Mouse (Mus musculus): ENCODE measurements around the gene Ankrd13a. TPM values are rescaled to one million over a fixed set of nuclear protein-coding genes. Genes with fewer than 3 reads are reported as not detected.
A peak's percentile ranks its signal among the peaks of the same experiment; 100 is the strongest.

Gene Ankrd13a
- polyA plus RNA-seq, 1 experiment from 2014 or later, result 48.3 TPM

- Histone ChIP-seq H3K4me1 (replicated peaks) (peaks cover 43% of the 10 kb centered on the region), H3K9me3 (no peaks in the 10 kb centered on the region), H3K4me2 (replicated peaks) (peak overlapping the region; percentile 91), H3K27me3 (no peaks in the 10 kb centered on the region), H3K4me3 (replicated peaks) (peak overlapping the region; percentile 99), H3K36me3 (no peaks in the 10 kb centered on the region), H3K27ac (no peak overlapping the region), H3K9ac (replicated peaks) (0 out of 2 replicates have a peak overlapping the region, but pooled peaks have one; percentile 23)
- ATAC-seq, result no peak
- 78% methylated on average over 8 of the region's 8 CpGs for WGBS
These were observed 2.7 kb upstream of the Ankrd13a start for GRCm38 (mm10) chr5:114771796-114772195.

DNA sequence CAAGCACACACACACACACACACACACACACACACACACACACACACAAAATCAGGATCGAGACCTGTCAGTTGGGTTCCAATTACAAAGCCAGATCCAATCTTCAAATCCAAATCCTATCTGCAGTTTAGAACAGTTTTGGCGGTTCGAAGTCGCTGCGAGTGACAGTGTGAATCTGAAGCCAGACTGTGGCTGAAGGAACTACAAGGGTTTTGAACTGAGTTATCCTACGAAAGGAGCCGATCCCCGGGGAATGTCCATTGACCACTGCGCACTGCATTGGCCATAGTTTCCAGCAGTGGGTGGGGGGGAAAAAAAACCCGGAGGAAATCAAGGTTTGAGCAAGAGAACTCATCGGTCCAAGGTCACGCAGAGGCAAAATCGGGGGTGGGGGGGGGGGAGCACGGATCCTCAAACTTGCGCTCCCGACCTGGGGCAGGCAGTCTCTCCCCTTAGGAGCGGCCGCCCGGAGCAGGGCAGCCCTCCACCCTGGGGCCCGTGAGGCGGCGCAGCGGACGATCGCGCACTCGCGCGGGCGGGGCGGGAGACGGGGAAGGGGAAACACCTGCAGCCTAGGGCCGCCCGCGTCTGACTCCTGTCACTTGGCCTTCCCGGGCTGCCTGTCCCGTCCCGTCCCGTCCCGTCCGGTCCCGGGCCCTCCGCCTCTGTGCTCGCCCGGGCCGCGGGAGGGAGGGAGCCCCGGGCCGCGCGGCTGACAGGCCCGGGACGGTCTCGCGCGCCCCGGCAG is 1.8 kb upstream of the Ankrd13a start:
- Histone ChIP-seq H3K9ac (replicated peaks) (peak overlapping the region; percentile 97), H3K4me3 (replicated peaks) (peak overlapping the region; percentile 99), H3K4me1 (replicated peaks) (peaks cover 50% of the 10 kb centered on the region), H3K9me3 (no peaks in the 10 kb centered on the region), H3K4me2 (replicated peaks) (peak overlapping the region; percentile 91), H3K36me3 (no peaks in the 10 kb centered on the region), H3K27me3 (no peaks in the 10 kb centered on the region), H3K27ac (peak overlapping the region; percentile 85)
- ATAC-seq, result peak; percentile 59
- 3% methylated on average over 29 of the region's 57 CpGs for WGBS

GRCm38 (mm10) chr5:114773211-114773710 is 1.2 kb upstream of the Ankrd13a start:
- no peaks in the 10 kb centered on the region for H3K27me3 ChIP-seq
- peak overlapping the region; percentile 94 for H3K27ac ChIP-seq
- H3K4me1 ChIP-seq (replicated peaks), result peaks cover 56% of the 10 kb centered on the region
- under 1% methylated on average over 44 of the region's 52 CpGs for WGBS
- peak overlapping the region; percentile 99 for H3K4me3 ChIP-seq (replicated peaks)
- H3K9ac ChIP-seq (replicated peaks), result peak overlapping the region; percentile 98
- peak overlapping the region; percentile 91 for H3K4me2 ChIP-seq (replicated peaks)
- H3K36me3 ChIP-seq, result no peaks in the 10 kb centered on the region
- no peaks in the 10 kb centered on the region for H3K9me3 ChIP-seq
- peak; percentile 77 for ATAC-seq

DNA sequence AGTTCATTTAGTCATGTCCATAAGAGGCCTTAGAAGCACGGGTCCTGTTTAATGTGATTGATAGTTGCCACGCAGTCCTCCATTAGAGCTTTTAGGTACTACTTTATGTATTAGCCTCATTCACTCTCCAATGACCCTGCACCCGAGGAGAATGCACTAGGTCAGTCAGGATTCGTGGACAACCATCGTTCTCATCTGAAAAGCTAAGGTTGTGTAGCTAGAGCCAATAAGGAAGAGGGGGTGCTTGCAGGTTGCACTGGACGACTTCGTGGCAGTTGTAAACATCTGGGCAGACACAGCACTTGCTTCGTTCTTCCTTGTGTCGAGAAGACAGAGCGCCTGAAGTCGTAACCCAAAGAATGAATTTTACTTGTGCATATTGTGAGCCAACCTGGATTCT is 697 bp upstream of the Ankrd13a start:
- Histone ChIP-seq H3K4me3 (replicated peaks) (peak overlapping the region; percentile 99), H3K4me1 (replicated peaks) (peaks cover 61% of the 10 kb centered on the region), H3K4me2 (replicated peaks) (peak overlapping the region; percentile 91), H3K36me3 (no peaks in the 10 kb centered on the region), H3K9me3 (no peaks in the 10 kb centered on the region), H3K9ac (replicated peaks) (peak overlapping the region; percentile 98), H3K27me3 (no peaks in the 10 kb centered on the region), H3K27ac (peak overlapping the region; percentile 94)
- ATAC-seq, result 0 out of 2 replicates have a peak, but pooled peaks have one; percentile 3
- 1% methylated on average over 11 of the region's 11 CpGs for WGBS

DNA sequence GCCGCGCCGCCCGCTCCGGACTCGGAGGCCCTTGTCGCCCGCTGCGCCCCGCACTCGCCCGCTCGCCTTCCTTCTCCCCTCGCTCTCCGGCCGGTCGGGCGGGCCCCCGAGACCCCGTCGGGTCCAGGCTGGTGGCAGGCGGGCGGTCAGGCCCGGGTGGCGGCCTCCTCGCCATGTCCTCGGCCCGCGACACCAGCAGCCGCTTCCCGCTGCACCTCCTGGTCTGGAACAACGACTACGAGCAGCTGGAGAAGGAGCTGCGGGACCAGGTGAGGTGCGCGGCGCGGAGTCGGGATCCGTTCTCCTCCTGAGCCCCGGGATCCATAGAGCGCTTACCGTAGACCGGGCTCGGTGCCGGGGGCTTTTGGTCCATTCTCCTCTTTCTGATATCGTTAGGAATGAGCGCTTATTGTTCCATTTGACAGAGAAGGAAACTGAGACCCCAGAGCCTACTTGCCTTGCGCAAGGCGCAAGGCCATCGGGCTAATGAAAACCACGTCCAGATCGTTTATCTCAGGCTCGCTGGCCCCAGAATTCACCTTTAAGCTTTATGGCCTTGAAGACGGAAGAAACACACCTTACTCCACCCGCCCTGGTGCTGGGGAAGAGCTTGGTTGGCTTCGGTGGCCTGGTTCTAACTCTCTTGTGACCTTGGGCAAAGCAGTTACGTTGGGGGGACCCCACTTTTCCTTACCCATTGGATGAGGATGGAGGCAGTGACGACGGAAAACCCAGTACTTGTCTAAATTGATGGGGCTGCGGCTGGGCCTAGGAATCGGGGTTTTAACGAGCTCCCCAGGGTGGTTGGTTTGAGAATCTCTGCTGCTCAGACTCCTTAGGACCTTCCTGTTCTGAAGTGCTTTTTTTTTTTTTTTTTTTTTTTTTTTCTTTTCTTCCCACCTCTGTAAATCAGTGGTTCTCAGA is 841 bp downstream of the Ankrd13a start, which contains the start of gene Git2:
Gene Git2, minus strand, starts transcription at position 462 of the 924 bp plus-strand sequence.
- WGBS, result 1% methylated on average over 60 of the region's 63 CpGs
- no peak for ATAC-seq
- Histone ChIP-seq H3K9ac (replicated peaks) (peak within 1 kb of the TSS; percentile 98), H3K36me3 (no peaks in the 10 kb centered on the region), H3K4me3 (replicated peaks) (peak within 1 kb of the TSS; percentile 99), H3K9me3 (no peaks in the 10 kb centered on the region), H3K4me2 (replicated peaks) (peak within 1 kb of the TSS; percentile 91), H3K27me3 (no peaks in the 10 kb centered on the region), H3K27ac (peak within 1 kb of the TSS; percentile 94), H3K4me1 (replicated peaks) (peaks cover 74% of the 10 kb centered on the region)

DNA sequence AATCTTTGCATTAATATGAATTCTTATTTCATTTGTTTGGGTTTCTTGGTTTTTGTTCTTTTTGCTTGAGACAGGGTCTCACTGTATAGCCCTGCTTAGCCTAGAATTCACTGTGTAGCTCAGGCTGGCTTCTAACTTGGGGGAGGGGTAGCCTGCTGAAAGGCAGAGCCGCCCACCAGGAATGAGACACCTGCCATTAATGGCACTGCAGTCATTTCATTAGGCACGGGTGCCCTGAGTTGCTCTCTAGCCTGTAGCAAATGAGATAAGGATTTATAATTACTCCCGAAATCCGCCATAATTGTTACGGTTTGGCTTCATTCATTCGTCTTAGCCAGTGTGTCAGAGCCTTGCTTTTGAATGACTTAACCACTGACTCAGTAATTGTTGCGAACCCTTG is 1.7 kb downstream of the Ankrd13a start:
- 66% methylated on average over 7 of the region's 7 CpGs for WGBS
- H3K9ac ChIP-seq (replicated peaks), result peak overlapping the region; percentile 46
- H3K4me2 ChIP-seq (replicated peaks), result peak overlapping the region; percentile 91
- H3K36me3 ChIP-seq, result no peaks in the 10 kb centered on the region
- H3K4me3 ChIP-seq (replicated peaks), result peak overlapping the region; percentile 99
- ATAC-seq, result no peak
- H3K27ac ChIP-seq, result no peak overlapping the region
- H3K4me1 ChIP-seq (replicated peaks), result peaks cover 72% of the 10 kb centered on the region
- no peaks in the 10 kb centered on the region for H3K9me3 ChIP-seq
- H3K27me3 ChIP-seq, result no peaks in the 10 kb centered on the region

DNA sequence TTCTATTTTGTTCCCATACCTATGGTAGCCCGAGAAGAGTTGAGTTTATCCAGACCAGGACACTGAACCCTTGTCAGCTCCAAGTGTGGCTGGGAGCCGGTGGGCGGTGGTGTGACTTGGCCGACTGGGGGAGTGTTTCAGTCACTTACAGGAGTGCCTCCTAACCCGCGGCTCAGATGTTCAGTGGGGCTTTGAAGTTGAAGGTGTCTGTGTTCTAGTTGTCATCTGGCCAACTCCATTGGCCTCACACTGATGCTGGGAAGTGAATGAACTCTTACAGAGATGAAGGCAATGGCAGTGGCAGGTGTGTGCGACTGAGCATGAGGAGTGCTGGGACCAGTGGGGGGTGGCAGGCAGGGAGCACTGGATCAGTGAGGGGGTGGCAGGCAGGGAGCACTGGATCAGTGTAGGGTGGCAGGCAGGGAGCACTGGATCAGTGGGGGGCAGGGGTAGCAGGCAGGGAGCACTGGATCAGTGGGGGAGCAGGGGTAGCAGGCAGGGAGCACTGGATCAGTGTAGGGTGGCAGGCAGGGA is 5.5 kb downstream of the Ankrd13a start:
- Histone ChIP-seq H3K4me1 (replicated peaks) (peaks cover 65% of the 10 kb centered on the region), H3K9ac (replicated peaks) (no peak overlapping the region), H3K4me2 (replicated peaks) (0 out of 2 replicates have a peak overlapping the region, but pooled peaks have one; percentile 3), H3K36me3 (0 out of 2 replicates have a peak, but pooled peaks cover 3% of the 10 kb centered on the region), H3K4me3 (replicated peaks) (no peak overlapping the region), H3K27me3 (no peaks in the 10 kb centered on the region), H3K27ac (no peak overlapping the region), H3K9me3 (no peaks in the 10 kb centered on the region)
- WGBS, result 90% methylated on average over 7 of the region's 7 CpGs
- no peak for ATAC-seq

DNA sequence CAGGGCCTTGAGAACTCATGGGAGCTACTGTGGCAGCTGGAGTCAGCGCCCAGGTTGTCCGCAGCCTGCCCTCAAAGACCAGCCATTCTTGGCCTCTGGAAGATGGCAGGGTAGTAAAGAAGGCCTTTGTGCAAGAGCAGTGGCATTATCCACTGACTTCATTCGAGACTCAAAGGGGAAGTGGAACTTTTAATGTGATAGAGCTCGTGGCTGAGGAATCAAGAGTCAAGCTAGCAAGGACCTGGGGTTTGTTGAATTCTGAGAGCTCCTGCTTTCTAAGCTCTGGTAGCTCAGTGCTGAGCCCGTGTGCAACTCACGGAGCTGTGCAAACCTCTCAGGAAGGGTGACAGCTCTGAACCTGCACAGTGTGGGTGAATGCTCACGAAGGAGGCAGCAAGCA is 6.4 kb downstream of the Ankrd13a start:
- 87% methylated on average over 7 of the region's 7 CpGs for WGBS
- no peak for ATAC-seq
- no peak overlapping the region for H3K9ac ChIP-seq (replicated peaks)
- no peaks in the 10 kb centered on the region for H3K9me3 ChIP-seq
- H3K4me2 ChIP-seq (replicated peaks), result no peak overlapping the region
- no peak overlapping the region for H3K27ac ChIP-seq
- H3K27me3 ChIP-seq, result no peaks in the 10 kb centered on the region
- no peak overlapping the region for H3K4me3 ChIP-seq (replicated peaks)
- H3K4me1 ChIP-seq (replicated peaks), result peaks cover 68% of the 10 kb centered on the region
- H3K36me3 ChIP-seq, result peaks cover 5% of the 10 kb centered on the region

GRCm38 (mm10) chr5:114782991-114783390 is 8.5 kb downstream of the Ankrd13a start:
- H3K27ac ChIP-seq, result no peak overlapping the region
- H3K4me1 ChIP-seq (replicated peaks), result peaks cover 50% of the 10 kb centered on the region
- no peak overlapping the region for H3K4me2 ChIP-seq (replicated peaks)
- no peak for ATAC-seq
- H3K4me3 ChIP-seq (replicated peaks), result no peak overlapping the region
- no peaks in the 10 kb centered on the region for H3K27me3 ChIP-seq
- H3K9me3 ChIP-seq, result no peaks in the 10 kb centered on the region
- 92% methylated on average over 9 of the region's 9 CpGs for WGBS
- H3K9ac ChIP-seq (replicated peaks), result no peak overlapping the region
- peaks cover 26% of the 10 kb centered on the region for H3K36me3 ChIP-seq

GRCm38 (mm10) chr5:114783405-114784163 is 9.1 kb downstream of the Ankrd13a start:
- 87% methylated on average over 12 of the region's 12 CpGs for WGBS
- Histone ChIP-seq H3K9ac (replicated peaks) (no peak overlapping the region), H3K4me3 (replicated peaks) (no peak overlapping the region)

DNA sequence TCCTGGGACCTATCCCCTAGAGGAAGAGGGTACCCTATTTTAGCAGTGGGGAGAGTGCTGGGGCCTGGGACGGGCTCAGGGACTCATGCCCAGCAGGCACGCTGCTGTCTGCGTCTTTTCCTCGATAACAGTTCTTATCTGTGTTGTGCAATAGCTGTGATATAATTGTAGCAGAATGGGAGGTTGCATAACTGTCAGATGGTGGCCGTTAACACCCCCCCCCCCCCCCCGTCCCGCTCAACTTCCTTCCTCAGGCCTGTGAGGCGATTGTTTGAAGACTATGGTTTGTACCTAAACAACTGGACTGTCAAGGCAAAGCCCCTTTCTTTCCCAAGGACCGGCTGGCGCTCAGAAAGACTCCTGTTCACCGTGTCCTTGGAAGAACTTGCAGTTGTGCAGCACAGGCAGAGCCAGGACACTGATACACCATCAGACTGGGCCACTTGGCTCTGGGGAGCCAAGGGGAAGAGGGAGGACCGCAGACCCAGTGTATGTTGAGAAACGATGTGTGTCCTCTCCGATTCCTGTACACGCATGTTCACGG is 10.2 kb downstream of the Ankrd13a start:
- Histone ChIP-seq H3K4me1 (replicated peaks) (peaks cover 34% of the 10 kb centered on the region), H3K4me2 (replicated peaks) (no peak overlapping the region), H3K9ac (replicated peaks) (no peak overlapping the region), H3K27me3 (no peaks in the 10 kb centered on the region), H3K9me3 (no peaks in the 10 kb centered on the region), H3K27ac (no peak overlapping the region), H3K4me3 (replicated peaks) (no peak overlapping the region), H3K36me3 (peaks cover 42% of the 10 kb centered on the region)
- 87% methylated on average over 16 of the region's 16 CpGs for WGBS
- ATAC-seq, result no peak

More at GRCm38 (mm10) chr5:114783405-114784163, 9.1 kb downstream of the Ankrd13a start:
- Histone ChIP-seq H3K27me3 (no peaks in the 10 kb centered on the region), H3K4me2 (replicated peaks) (no peak overlapping the region), H3K36me3 (peaks cover 31% of the 10 kb centered on the region), H3K4me1 (replicated peaks) (peaks cover 44% of the 10 kb centered on the region), H3K9me3 (no peaks in the 10 kb centered on the region), H3K27ac (no peak overlapping the region)
- no peak for ATAC-seq

All from midbrain, embryonic 13.5 days (tissue).